Mouse (Mus musculus): ENCODE data around the gene Glp2r. TPM values are rescaled to one million over a fixed set of nuclear protein-coding genes. Genes with fewer than 3 reads are reported as not detected.

Gene Glp2r
- polyA plus RNA-seq (2021) = not detected

- ATAC-seq = no peak
- TF ChIP-seq CTCF (IDR thresholded peaks at IDR 0.05) = no peak
- in situ Hi-C loops (cut with MboI; ENCODE audit: low pct_unique_long_range_greater_than_20kb) = no loop called here
- CTCF ChIA-PET = interaction anchor here (1.7 kb wide), 1 partner anchor 8 kb away, joined by 4 read pairs; no protein-coding TSS in a partner anchor
- peaks cover 53% of the 10 kb centered on the region for H3K27me3 ChIP-seq
- DNase-seq (ENCODE audit: low read depth, low spot score) = no peak
- POLR2A ChIA-PET = no interaction called here
These were observed at the start of gene Glp2r for GRCm38 (mm10) chr11:67771053-67771452. TSS of gene Glp2r (minus strand) at chr11:67771153.

GRCm38 (mm10) chr11:67820221-67820620 is 49.3 kb upstream of the Glp2r start:
- ATAC-seq (peak; percentile 47), DNase-seq (ENCODE audit: low read depth, low spot score) (no peak)
- peak; percentile 70 for TF ChIP-seq CTCF (IDR thresholded peaks at IDR 0.05)
- in situ Hi-C loops (cut with MboI; ENCODE audit: low pct_unique_long_range_greater_than_20kb) = loop anchor here (5.0 kb wide), 3 partner anchors 37 to 102 kb away; partner anchors contain the start of gene Usp43
- ChIA-PET POLR2A (no interaction called here), CTCF (interaction anchor here (1.0 to 2.2 kb wide), 3 partner anchors 7 to 40 kb away, joined by 3 to 5 read pairs (median 5); no protein-coding TSS in a partner anchor)
- H3K27me3 ChIP-seq = peaks cover 2% of the 10 kb centered on the region

- in situ Hi-C loops (cut with MboI; ENCODE audit: low pct_unique_long_range_greater_than_20kb) = loop anchor here (5.0 kb wide), 3 partner anchors 38 to 103 kb away; partner anchors contain the start of gene Usp43
- ATAC-seq = peak; percentile 29
- CTCF ChIA-PET = interaction anchor here (1.0 to 2.2 kb wide), 2 partner anchors 8 to 35 kb away, joined by 5 read pairs; no protein-coding TSS in a partner anchor
- TF ChIP-seq CTCF (IDR thresholded peaks at IDR 0.05) = peak; percentile 74
- POLR2A ChIA-PET = no interaction called here
- peak; percentile 20 for DNase-seq (ENCODE audit: low read depth, low spot score)
- H3K27me3 ChIP-seq = peaks cover 6% of the 10 kb centered on the region
These were observed 48.7 kb upstream of the Glp2r start for GRCm38 (mm10) chr11:67819604-67820003.

- ChIA-PET POLR2A (no interaction called here), CTCF (interaction anchor here (0.8 to 1.8 kb wide), 3 partner anchors 9 to 127 kb away, joined by 3 to 5 read pairs (median 3); no protein-coding TSS in a partner anchor)
- in situ Hi-C loops (cut with MboI; ENCODE audit: low pct_unique_long_range_greater_than_20kb) = no loop called here
- TF ChIP-seq CTCF (IDR thresholded peaks at IDR 0.05) = peak; percentile 41
- peaks cover 32% of the 10 kb centered on the region for H3K27me3 ChIP-seq
- DNase-seq (ENCODE audit: low read depth, low spot score) (no peak), ATAC-seq (no peak)
These were observed 40.6 kb upstream of the Glp2r start for GRCm38 (mm10) chr11:67811535-67811934.

- in situ Hi-C loops (cut with MboI; ENCODE audit: low pct_unique_long_range_greater_than_20kb) = no loop called here
- CTCF ChIA-PET = no interaction called here
- no peak for ATAC-seq
- H3K27me3 ChIP-seq = peaks cover 32% of the 10 kb centered on the region
- POLR2A ChIA-PET = no interaction called here
- TF ChIP-seq CTCF (IDR thresholded peaks at IDR 0.05) = no peak
- no peak for DNase-seq (ENCODE audit: low read depth, low spot score)
These were observed 37.1 kb upstream of the Glp2r start for GRCm38 (mm10) chr11:67808051-67808450.

GRCm38 (mm10) chr11:67806832-67807597 is 36.1 kb upstream of the Glp2r start:
- peaks cover 32% of the 10 kb centered on the region for H3K27me3 ChIP-seq
- ChIA-PET CTCF (no interaction called here), POLR2A (no interaction called here)
- DNase-seq (ENCODE audit: low read depth, low spot score) (no peak), ATAC-seq (no peak)
- no peak for TF ChIP-seq CTCF (IDR thresholded peaks at IDR 0.05)
- in situ Hi-C loops (cut with MboI; ENCODE audit: low pct_unique_long_range_greater_than_20kb) = no loop called here

- POLR2A ChIA-PET = interaction anchor here (0.6 kb wide), 1 partner anchor 22 kb away, joined by 4 read pairs; no protein-coding TSS in a partner anchor
- ATAC-seq = no peak
- DNase-seq (ENCODE audit: low read depth, low spot score) = no peak
- peaks cover 33% of the 10 kb centered on the region for H3K27me3 ChIP-seq
- in situ Hi-C loops (cut with MboI; ENCODE audit: low pct_unique_long_range_greater_than_20kb) = no loop called here
- no peak for TF ChIP-seq CTCF (IDR thresholded peaks at IDR 0.05)
- CTCF ChIA-PET = interaction anchor here (1.4 kb wide), 1 partner anchor 13 kb away, joined by 4 read pairs; no protein-coding TSS in a partner anchor
These were observed 34.6 kb upstream of the Glp2r start for GRCm38 (mm10) chr11:67805538-67805937.

- DNase-seq (ENCODE audit: low read depth, low spot score) (no peak), ATAC-seq (no peak)
- peaks cover 39% of the 10 kb centered on the region for H3K27me3 ChIP-seq
- ChIA-PET CTCF (no interaction called here), POLR2A (no interaction called here)
- in situ Hi-C loops (cut with MboI; ENCODE audit: low pct_unique_long_range_greater_than_20kb) = no loop called here
- no peak for TF ChIP-seq CTCF (IDR thresholded peaks at IDR 0.05)
These were observed 30.2 kb upstream of the Glp2r start for GRCm38 (mm10) chr11:67801169-67801568.

- DNase-seq (ENCODE audit: low read depth, low spot score) (no peak), ATAC-seq (no peak)
- H3K27me3 ChIP-seq = peaks cover 36% of the 10 kb centered on the region
- ChIA-PET CTCF (no interaction called here), POLR2A (no interaction called here)
- TF ChIP-seq CTCF (IDR thresholded peaks at IDR 0.05) = no peak
- in situ Hi-C loops (cut with MboI; ENCODE audit: low pct_unique_long_range_greater_than_20kb) = no loop called here
These were observed 29.3 kb upstream of the Glp2r start for GRCm38 (mm10) chr11:67800130-67800723.

- POLR2A ChIA-PET = no interaction called here
- H3K27me3 ChIP-seq = peaks cover 23% of the 10 kb centered on the region
- TF ChIP-seq CTCF (IDR thresholded peaks at IDR 0.05) = no peak
- no peak for DNase-seq (ENCODE audit: low read depth, low spot score)
- in situ Hi-C loops (cut with MboI; ENCODE audit: low pct_unique_long_range_greater_than_20kb) = no loop called here
- ATAC-seq = no peak
- CTCF ChIA-PET = no interaction called here
These were observed 27.0 kb upstream of the Glp2r start, which contains the start of gene Dhrs7c for GRCm38 (mm10) chr11:67797931-67798330. TSS of gene Dhrs7c (plus strand) at chr11:67798187.

- ChIA-PET CTCF (no interaction called here), POLR2A (no interaction called here)
- DNase-seq (ENCODE audit: low read depth, low spot score) (no peak), ATAC-seq (peak; percentile 62)
- peaks cover 40% of the 10 kb centered on the region for H3K27me3 ChIP-seq
- TF ChIP-seq CTCF (IDR thresholded peaks at IDR 0.05) = no peak
- in situ Hi-C loops (cut with MboI; ENCODE audit: low pct_unique_long_range_greater_than_20kb) = no loop called here
These were observed 19.2 kb upstream of the Glp2r start for GRCm38 (mm10) chr11:67790182-67790581.
